In the genomic region with DNA sequence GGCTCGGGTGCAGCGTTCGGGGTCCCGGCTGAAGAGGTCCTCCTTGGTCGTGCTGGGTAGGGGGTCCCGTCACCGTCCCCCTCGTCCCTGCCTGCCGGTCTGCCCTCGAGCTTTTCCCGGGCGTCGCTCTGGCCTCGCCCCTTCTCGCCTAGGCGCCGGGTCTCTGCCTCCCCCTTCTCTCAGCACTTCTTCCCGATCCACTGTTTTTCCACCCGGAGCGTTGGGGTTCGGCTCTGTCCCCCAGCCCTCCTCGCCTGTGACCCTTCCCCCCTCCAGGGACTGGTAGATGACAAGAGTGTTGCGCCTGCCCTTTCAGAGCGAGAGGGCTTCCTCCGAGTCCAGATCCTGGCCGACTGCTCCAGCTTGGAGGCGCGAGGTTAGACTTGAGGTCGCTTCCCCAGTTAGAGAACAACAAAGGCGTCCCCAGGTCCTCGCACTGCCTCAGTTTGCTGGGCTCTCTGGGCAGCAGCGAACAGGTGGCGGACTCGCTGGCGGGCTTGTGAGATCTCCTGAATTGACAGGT, we compare ENCODE assay signal across 8 mouse cellular contexts. TPM values are rescaled to one million over a fixed set of nuclear protein-coding genes. Genes with fewer than 3 reads are reported as not detected.
A peak's percentile ranks its signal among the peaks of the same experiment; 100 is the strongest.
DNase-seq lines count a peak whose midpoint lies in the region; ATAC-seq and TF ChIP-seq lines count a peak whose summit lies in the region.

No protein-coding gene starts in this region.

- peaks cover 4% of the 10 kb centered on the region; the same call in 1 of the 2 replicates for H3K4me1 ChIP-seq in embryonic facial prominence, embryonic 12.5 days
- 0 out of 2 replicates have a peak, but pooled peaks cover 4% of the 10 kb centered on the region for H3K4me1 ChIP-seq in hindbrain, postnatal 0 days (ENCODE audit: insufficient read depth, low read length)

- WGBS in embryonic facial prominence, embryonic 12.5 days, result under 1% methylated on average over 35 of the region's 35 CpGs
- WGBS in hindbrain, postnatal 0 days, result under 1% methylated on average over 35 of the region's 35 CpGs
- 1% methylated on average over 34 of the region's 35 CpGs for WGBS in macrophage (ENCODE audit: missing documents)

- TF ChIP-seq CTCF in left cerebral cortex, adult 2 months (IDR thresholded peaks at IDR 0.05), result no peak
- TF ChIP-seq CTCF in hindbrain, postnatal 0 days (IDR thresholded peaks at IDR 0.05; ENCODE audit: low read depth), result no peak

- H3K4me3 ChIP-seq in left cerebral cortex, adult 2 months, result peak overlapping the region; percentile 91
- H3K4me3 ChIP-seq in embryonic facial prominence, embryonic 12.5 days, result peak overlapping the region; percentile 95
- H3K4me3 ChIP-seq in hindbrain, postnatal 0 days (ENCODE audit: low read length), result peak overlapping the region; percentile 67
- peak overlapping the region; percentile 92 for H3K4me3 ChIP-seq in macrophage (ENCODE audit: inconsistent target)

- peak overlapping the region; percentile 93 for H3K9ac ChIP-seq in embryonic facial prominence, embryonic 12.5 days
- peak overlapping the region; percentile 74 for H3K9ac ChIP-seq in hindbrain, postnatal 0 days (replicated peaks; ENCODE audit: low read length)

- no peaks in the 10 kb centered on the region for H3K9me3 ChIP-seq in embryonic facial prominence, embryonic 12.5 days
- no peaks in the 10 kb centered on the region for H3K9me3 ChIP-seq in hindbrain, postnatal 0 days (ENCODE audit: low read length)

- H3K27me3 ChIP-seq in embryonic facial prominence, embryonic 12.5 days, result no peaks in the 10 kb centered on the region
- no peaks in the 10 kb centered on the region for H3K27me3 ChIP-seq in hindbrain, postnatal 0 days (ENCODE audit: insufficient read depth, low read length)

- DNase-seq in left cerebral cortex, adult 2 months (ENCODE audit: extremely low spot score in 1 of 2, low spot score in 2 of 2), result no peak
- no peak for DNase-seq in left cerebral cortex, adult 11 months (ENCODE audit: low spot score)
- peak; percentile 53 for DNase-seq in MN1 (ENCODE audit: low spot score)
- no peak for DNase-seq in hindbrain, postnatal 0 days (ENCODE audit: low spot score)
- peak; percentile 55 for DNase-seq in yolk sac, embryonic 10.5 days (ENCODE audit: low spot score)
- no peak for DNase-seq in thymus, postnatal 14 days

- intact Hi-C loops in left cerebral cortex, adult 2 months (cut with DNase I), result no loop called here

- H3K4me2 ChIP-seq in embryonic facial prominence, embryonic 12.5 days (replicated peaks), result peak overlapping the region; percentile 83
- H3K4me2 ChIP-seq in hindbrain, postnatal 0 days (ENCODE audit: low read depth, low read length), result peak overlapping the region; percentile 94

- H3K27ac ChIP-seq in left cerebral cortex, adult 2 months, result peak overlapping the region; percentile 82
- H3K27ac ChIP-seq in embryonic facial prominence, embryonic 12.5 days, result peak overlapping the region; percentile 80
- peak overlapping the region; percentile 86 for H3K27ac ChIP-seq in hindbrain, postnatal 0 days
- peak overlapping the region; percentile 64 for H3K27ac ChIP-seq in macrophage

- 0 out of 2 replicates have a peak, but pooled peaks cover 5% of the 10 kb centered on the region for H3K36me3 ChIP-seq in embryonic facial prominence, embryonic 12.5 days
- no peaks in the 10 kb centered on the region; the same call in 1 of the 2 replicates for H3K36me3 ChIP-seq in hindbrain, postnatal 0 days (ENCODE audit: insufficient read depth, low read length)
- peaks cover 6% of the 10 kb centered on the region; the same call in 1 of the 2 replicates for H3K36me3 ChIP-seq in macrophage (ENCODE audit: inconsistent target)

- ATAC-seq in embryonic facial prominence, embryonic 12.5 days (ENCODE audit: insufficient number of reproducible peaks, insufficient read depth, low FRiP score, low TSS enrichment), result 0 out of 2 replicates have a peak, but pooled peaks have one; percentile 12
- no peak; the same call in 1 of the 2 replicates for ATAC-seq in hindbrain, postnatal 0 days

- peaks cover 83% of the 10 kb centered on the region for H3K79me2 ChIP-seq in macrophage (ENCODE audit: inconsistent target)

RNA-seq across cellular contexts. Expression of a gene that starts 0.5 kb away (rescaled TPM):
- total RNA-seq in left cerebral cortex, adult 2 months (2021), result 10 to 100 TPM; 31.0 to 33.5 TPM
- 35.8 and 36.0 TPM in 2 replicates for polyA plus RNA-seq in embryonic facial prominence, embryonic 12.5 days (2016; fragmentation: Nextera tagmentation; extraction: Ambion mirVana)
- total RNA-seq in hindbrain, postnatal 0 days (2014; rRNA removed), result 16.4 and 18.7 TPM in 2 replicates
- 7.4 and 8.3 TPM in 2 replicates for polyA plus RNA-seq in hindbrain, postnatal 0 days (2015; fragmentation: Nextera tagmentation; extraction: Ambion mirVana)
- 100 to 1,000 TPM in 5 of 26 experiments, 10 to 100 TPM in 21; 37.9 to 115 (median 78.3) TPM for total RNA-seq in macrophage (2018; cell fraction: chromatin; rRNA removed)
- total RNA-seq in macrophage (2018; cell fraction: cytosol; rRNA removed), result 10 to 100 TPM; 26.3 to 45.4 (median 36.3) TPM
- 10 to 100 TPM; 30.6 to 83.4 (median 48.7) TPM for total RNA-seq in macrophage (2018; cell fraction: nucleus; rRNA removed)
- 29.7 to 70.2 TPM (median 32.1 TPM) in 3 replicates for polyA plus RNA-seq in macrophage (2018)

Comparison
In these comparisons a context has a peak if more than half of its experiments do, and no peak if none do; other contexts are left out.
1. DNase-seq: peak in MN1 (single experiment) and yolk sac, embryonic 10.5 days (single experiment); none in left cerebral cortex, adult 2 months (0 of 2), left cerebral cortex, adult 11 months (single experiment), hindbrain, postnatal 0 days (single experiment) and thymus, postnatal 14 days (single experiment).
2. Peak in every context shown above with its lines, with median percentiles within 50 percentile points of each other: H3K27ac ChIP-seq and H3K4me3 ChIP-seq.